Comparison of ENCODE assay signal across 20 mouse cellular contexts in the genomic region with DNA sequence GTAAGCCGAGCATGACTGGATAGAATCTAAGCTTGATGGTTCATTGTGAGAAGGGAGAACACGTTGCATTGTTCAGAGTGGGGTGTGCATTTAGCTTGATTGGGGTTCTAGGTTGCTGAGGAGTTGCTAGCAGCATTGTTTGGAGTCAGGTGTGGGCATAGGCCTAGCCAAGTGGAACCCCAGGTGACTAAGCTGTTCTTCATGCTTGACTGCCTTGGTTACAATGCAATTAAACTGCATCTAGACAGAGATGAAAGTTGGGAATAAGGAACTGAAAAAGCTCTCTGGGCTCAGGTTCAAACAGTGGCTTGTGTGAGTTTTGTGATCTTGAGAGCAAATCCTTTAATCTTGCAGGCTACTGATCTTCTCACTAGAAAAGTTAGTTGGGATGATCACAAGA. TPM values are rescaled to one million over a fixed set of nuclear protein-coding genes. Genes with fewer than 3 reads are reported as not detected.
"Had no signal": no experiment of that assay in that cellular context is flagged by ENCODE, and none has a peak within 500 bp of the region (broad histone marks: within the 10 kb centered on the region; RNA-seq: fewer than 3 reads in every experiment).

No protein-coding gene starts in this region.

- H3K4me1 ChIP-seq: liver, embryonic 13.5 days; midbrain, embryonic 12.5 days; midbrain, embryonic 15.5 days; neural tube, embryonic 13.5 days had no signal

- H3K27me3 ChIP-seq: liver, embryonic 13.5 days; midbrain, embryonic 12.5 days; midbrain, embryonic 15.5 days; neural tube, embryonic 13.5 days had no signal

- H3K36me3 ChIP-seq: liver, embryonic 13.5 days; midbrain, embryonic 12.5 days; midbrain, embryonic 15.5 days; neural tube, embryonic 13.5 days had no signal

- H3K4me2 ChIP-seq: liver, embryonic 13.5 days; midbrain, embryonic 12.5 days; midbrain, embryonic 15.5 days; neural tube, embryonic 13.5 days had no signal

- ATAC-seq: inflammation-experienced regulatory T-cells, adult 6 months; midbrain, embryonic 15.5 days had no signal

- H3K27ac ChIP-seq: left cerebral cortex, adult 2 months; liver, embryonic 13.5 days; midbrain, embryonic 12.5 days; midbrain, embryonic 15.5 days; neural tube, embryonic 13.5 days had no signal

- H3K9ac ChIP-seq: liver, embryonic 13.5 days; midbrain, embryonic 12.5 days; midbrain, embryonic 15.5 days; neural tube, embryonic 13.5 days had no signal

- H3K4me3 ChIP-seq: left cerebral cortex, adult 2 months; liver, embryonic 13.5 days; midbrain, embryonic 12.5 days; midbrain, embryonic 15.5 days; myocyte; neural tube, embryonic 13.5 days had no signal

- DNase-seq: kidney, adult 11 months; kidney, adult 9 months; kidney, postnatal 10 days; layer of hippocampus, postnatal 36 days; liver, embryonic 13.5 days; lung, adult 2 months; lung, postnatal 14 days; lung, postnatal 4 days; right cerebral cortex, postnatal 4 days; thymus, adult 18-20 months; thymus, postnatal 36 days had no signal

- H3K9me3 ChIP-seq: liver, embryonic 13.5 days; midbrain, embryonic 12.5 days; midbrain, embryonic 15.5 days; neural tube, embryonic 13.5 days had no signal

RNA-seq across cellular contexts. Expression of gene Il1r2, which starts 55.4 kb away (rescaled TPM):
- total RNA-seq: layer of hippocampus, postnatal 36 days; left cerebral cortex, adult 2 months; left cerebral cortex, postnatal 36 days; liver, adult 2 months had no signal
- polyA plus RNA-seq: midbrain, embryonic 12.5 days; testis, adult 2 months had no signal
